Mouse (Mus musculus): Measurements from ENCODE around the gene Gpx7. TPM values are rescaled to one million over a fixed set of nuclear protein-coding genes. Genes with fewer than 3 reads are reported as not detected.

The Gpx7 gene
- 59.9 and 78.1 TPM in 2 replicates for polyA plus RNA-seq (2015; fragmentation: Nextera tagmentation; extraction: Ambion mirVana)

DNA sequence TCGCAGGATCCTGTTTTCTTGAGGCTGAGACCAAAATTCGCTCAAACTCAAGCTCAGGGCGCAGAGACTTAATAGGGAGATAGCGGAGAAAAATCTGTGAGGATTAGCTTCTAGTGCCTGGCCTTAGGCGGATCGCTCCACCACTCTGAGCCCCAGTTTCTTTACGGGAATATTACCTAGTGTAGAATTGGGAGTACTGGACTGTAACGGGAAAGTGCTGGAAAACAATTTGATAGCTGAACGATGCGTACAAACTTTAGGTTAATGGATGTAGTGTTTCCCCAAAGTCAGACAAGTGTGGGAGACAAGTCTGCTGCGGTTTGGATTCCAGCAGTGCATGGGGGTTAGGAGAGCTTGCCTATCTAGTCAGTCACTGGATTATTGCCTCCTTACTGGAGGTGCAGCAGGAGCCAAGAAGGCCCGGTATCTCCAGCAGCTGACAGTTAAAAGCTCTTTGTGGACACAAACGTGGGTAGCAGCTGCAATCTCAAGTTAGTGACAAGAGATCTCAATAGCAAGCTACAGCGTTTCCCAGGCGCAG, at the start of gene Gpx7:
Gene Gpx7, minus strand, starts transcription at position 101 of the 541 bp plus-strand sequence.

GRCm38 (mm10) chr4:108383183-108383714, 23.5 kb downstream of the Gpx7 start, which contains the start of gene Shisal2a:
Shisal2a (minus strand) TSS chr4:108383349.

Other genes with a start within 250 kb of the Gpx7 start
- 7.0 and 13.6 TPM in 2 replicates for gene Echdc2, start 241.5 kb downstream of the Gpx7 start, polyA plus RNA-seq (2015; fragmentation: Nextera tagmentation; extraction: Ambion mirVana)
- 0.09 TPM in 1 of 2 replicates, not detected in the other for gene Zyg11a, start 188.9 kb downstream of the Gpx7 start, polyA plus RNA-seq (2015; fragmentation: Nextera tagmentation; extraction: Ambion mirVana)
- gene Zyg11b, start 105.9 kb downstream of the Gpx7 start, polyA plus RNA-seq (2015; fragmentation: Nextera tagmentation; extraction: Ambion mirVana): 4.9 and 5.1 TPM in 2 replicates
- gene Coa7, start 78.8 kb downstream of the Gpx7 start, polyA plus RNA-seq (2015; fragmentation: Nextera tagmentation; extraction: Ambion mirVana): 48.8 and 53.2 TPM in 2 replicates
- gene Shisal2a, start 23.6 kb downstream of the Gpx7 start, polyA plus RNA-seq (2015; fragmentation: Nextera tagmentation; extraction: Ambion mirVana): not detected in 2 replicates
- gene Tut4, start 52.5 kb upstream of the Gpx7 start, polyA plus RNA-seq (2015; fragmentation: Nextera tagmentation; extraction: Ambion mirVana): 27.3 and 34.1 TPM in 2 replicates
- 36.2 and 40.7 TPM in 2 replicates for gene Prpf38a, start 172.4 kb upstream of the Gpx7 start, polyA plus RNA-seq (2015; fragmentation: Nextera tagmentation; extraction: Ambion mirVana)
- gene Orc1, start 172.5 kb upstream of the Gpx7 start, polyA plus RNA-seq (2015; fragmentation: Nextera tagmentation; extraction: Ambion mirVana): 0.90 and 1.6 TPM in 2 replicates
- gene Cc2d1b, start 213.0 kb upstream of the Gpx7 start, polyA plus RNA-seq (2015; fragmentation: Nextera tagmentation; extraction: Ambion mirVana): 15.4 and 16.6 TPM in 2 replicates